18 mouse cellular contexts compared by ENCODE assay signal in the genomic region with DNA sequence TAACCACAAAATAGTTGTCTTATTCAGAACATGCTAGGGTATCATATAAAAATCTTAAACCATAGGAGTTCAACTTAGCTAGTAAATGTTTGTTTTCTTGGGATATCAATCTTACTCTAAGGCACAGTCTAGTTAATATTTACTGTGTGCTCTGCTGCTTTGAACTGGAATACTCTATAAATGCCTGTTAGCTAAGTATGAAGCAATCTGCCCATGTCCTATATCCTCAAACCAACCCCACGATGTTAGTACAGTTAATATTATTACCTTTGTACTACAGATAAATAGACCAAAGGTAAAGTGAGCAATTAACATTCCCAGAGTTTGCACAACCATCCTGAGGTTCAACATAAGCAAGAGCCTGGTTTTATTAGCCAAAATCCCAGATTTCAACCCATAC.
DNase-seq lines count a peak whose midpoint lies in the region; ATAC-seq lines count a peak whose summit lies in the region.
"Had no signal": no experiment of that assay in that cellular context is flagged by ENCODE, and none has a peak within 500 bp of the region (broad histone marks: within the 10 kb centered on the region; RNA-seq: fewer than 3 reads in every experiment).

No protein-coding gene starts in this region.

- H3K27me3 ChIP-seq in kidney, embryonic 16.5 days (ENCODE audit: insufficient read depth, low read length) = no peaks in the 10 kb centered on the region
- no peaks in the 10 kb centered on the region for H3K27me3 ChIP-seq in intestine, embryonic 15.5 days (replicated peaks)
- no peaks in the 10 kb centered on the region for H3K27me3 ChIP-seq in stomach, embryonic 16.5 days (ENCODE audit: control insufficient read depth, insufficient read depth, low read length)
- H3K27me3 ChIP-seq: embryonic facial prominence, embryonic 12.5 days; forebrain, embryonic 15.5 days; heart, embryonic 12.5 days had no signal

- H3K36me3 ChIP-seq in kidney, embryonic 16.5 days (ENCODE audit: insufficient read depth, low read length) = no peaks in the 10 kb centered on the region
- no peaks in the 10 kb centered on the region for H3K36me3 ChIP-seq in intestine, embryonic 15.5 days
- H3K36me3 ChIP-seq in stomach, embryonic 16.5 days (ENCODE audit: control insufficient read depth, insufficient read depth, low read length) = no peaks in the 10 kb centered on the region
- H3K36me3 ChIP-seq: embryonic facial prominence, embryonic 12.5 days; forebrain, embryonic 15.5 days; heart, embryonic 12.5 days; hindbrain, embryonic 10.5 days had no signal

- peak; percentile 75; the same call in 1 of the 2 replicates for ATAC-seq in kidney, embryonic 16.5 days (ENCODE audit: low FRiP score, low TSS enrichment)
- peak; percentile 93 for ATAC-seq in intestine, embryonic 15.5 days
- peak; percentile 66 for ATAC-seq in stomach, embryonic 16.5 days (ENCODE audit: insufficient read depth, low FRiP score)
- ATAC-seq: forebrain, embryonic 15.5 days had no signal

- no peak for DNase-seq in kidney, postnatal 10 days
- DNase-seq in gonadal fat pad, adult 2 months (ENCODE audit: low read depth) = peak; percentile 22
- no peak for DNase-seq in spleen, postnatal 10 days (ENCODE audit: low spot score in 2 of 2)
- DNase-seq in cerebellum, postnatal 25 days = no peak
- DNase-seq: adrenal gland, adult 2 months; adrenal gland, postnatal 36 days; cerebellum, adult 2 months; cerebellum, postnatal 14 days; gastrocnemius, postnatal 10 days; heart, adult 2 months had no signal

- no peak overlapping the region for H3K4me3 ChIP-seq in kidney, embryonic 16.5 days (ENCODE audit: low read length)
- H3K4me3 ChIP-seq in intestine, embryonic 15.5 days (replicated peaks) = no peak overlapping the region
- H3K4me3 ChIP-seq in stomach, embryonic 16.5 days (replicated peaks; ENCODE audit: low read length) = no peak overlapping the region
- H3K4me3 ChIP-seq: embryonic facial prominence, embryonic 12.5 days; forebrain, embryonic 15.5 days; heart, adult 2 months; heart, embryonic 12.5 days; hindbrain, embryonic 10.5 days had no signal

- H3K27ac ChIP-seq in kidney, embryonic 16.5 days (ENCODE audit: low read length) = no peak overlapping the region
- no peak overlapping the region for H3K27ac ChIP-seq in intestine, embryonic 15.5 days
- no peak overlapping the region for H3K27ac ChIP-seq in stomach, embryonic 16.5 days (ENCODE audit: low read length)
- H3K27ac ChIP-seq: embryonic facial prominence, embryonic 12.5 days; forebrain, embryonic 15.5 days; heart, adult 2 months; hindbrain, embryonic 10.5 days; hindbrain, embryonic 14.5 days had no signal

- WGBS in kidney, embryonic 16.5 days = 55% methylated on average over 1 of the region's 1 CpGs
- 61% methylated on average over 1 of the region's 1 CpGs for WGBS in intestine, embryonic 15.5 days
- WGBS in stomach, embryonic 16.5 days = 62% methylated on average over 1 of the region's 1 CpGs

- no peaks in the 10 kb centered on the region for H3K9me3 ChIP-seq in kidney, embryonic 16.5 days (ENCODE audit: low read length)
- H3K9me3 ChIP-seq in intestine, embryonic 15.5 days = no peaks in the 10 kb centered on the region
- H3K9me3 ChIP-seq in stomach, embryonic 16.5 days (replicated peaks; ENCODE audit: control insufficient read depth, low read length) = no peaks in the 10 kb centered on the region
- H3K9me3 ChIP-seq: embryonic facial prominence, embryonic 12.5 days; forebrain, embryonic 15.5 days; heart, embryonic 12.5 days; hindbrain, embryonic 10.5 days had no signal

- H3K9ac ChIP-seq in kidney, embryonic 16.5 days (replicated peaks; ENCODE audit: low read length) = no peak overlapping the region
- no peak overlapping the region for H3K9ac ChIP-seq in intestine, embryonic 15.5 days
- no peak overlapping the region for H3K9ac ChIP-seq in stomach, embryonic 16.5 days (ENCODE audit: low read length)
- H3K9ac ChIP-seq: embryonic facial prominence, embryonic 12.5 days; forebrain, embryonic 15.5 days; heart, embryonic 12.5 days; hindbrain, embryonic 14.5 days had no signal

- 0 out of 2 replicates have a peak, but pooled peaks cover 3% of the 10 kb centered on the region for H3K4me1 ChIP-seq in kidney, embryonic 16.5 days (ENCODE audit: insufficient read depth, low read length)
- no peaks in the 10 kb centered on the region for H3K4me1 ChIP-seq in intestine, embryonic 15.5 days (replicated peaks)
- H3K4me1 ChIP-seq in stomach, embryonic 16.5 days (ENCODE audit: control insufficient read depth, insufficient read depth, low read length) = no peaks in the 10 kb centered on the region
- H3K4me1 ChIP-seq: embryonic facial prominence, embryonic 12.5 days; forebrain, embryonic 15.5 days; heart, embryonic 12.5 days; hindbrain, embryonic 10.5 days had no signal

- H3K4me2 ChIP-seq in kidney, embryonic 16.5 days (replicated peaks; ENCODE audit: low read depth, low read length) = no peak overlapping the region
- H3K4me2 ChIP-seq in intestine, embryonic 15.5 days (replicated peaks) = no peak overlapping the region
- no peak overlapping the region for H3K4me2 ChIP-seq in stomach, embryonic 16.5 days (ENCODE audit: low read depth, low read length)
- H3K4me2 ChIP-seq: embryonic facial prominence, embryonic 12.5 days; forebrain, embryonic 15.5 days; heart, embryonic 12.5 days; hindbrain, embryonic 14.5 days had no signal
